Mouse (Mus musculus): ENCODE measurements around the gene Slc25a19.

Gene Slc25a19

DNA sequence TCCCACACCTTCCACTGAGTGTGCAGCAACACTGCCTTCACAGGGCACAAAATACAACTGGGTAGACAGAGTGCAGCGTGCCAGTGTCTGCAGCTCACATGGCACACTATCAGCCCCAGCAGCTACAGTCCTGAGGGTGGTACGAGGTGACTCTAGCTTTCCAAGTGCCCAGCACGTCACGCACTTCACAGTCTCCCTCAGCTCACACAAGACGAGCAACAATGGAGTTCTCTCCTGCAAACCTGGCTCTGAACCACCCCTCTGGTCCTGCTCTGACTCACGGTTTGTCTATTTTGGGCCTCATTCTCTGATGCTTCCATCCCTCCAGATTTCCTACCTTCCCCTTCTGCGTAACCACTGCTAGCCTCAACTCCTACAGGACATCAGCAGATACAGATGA lies 28.4 kb downstream of the Slc25a19 start:
- no peak for DNase-seq (ENCODE audit: low spot score)

DNA sequence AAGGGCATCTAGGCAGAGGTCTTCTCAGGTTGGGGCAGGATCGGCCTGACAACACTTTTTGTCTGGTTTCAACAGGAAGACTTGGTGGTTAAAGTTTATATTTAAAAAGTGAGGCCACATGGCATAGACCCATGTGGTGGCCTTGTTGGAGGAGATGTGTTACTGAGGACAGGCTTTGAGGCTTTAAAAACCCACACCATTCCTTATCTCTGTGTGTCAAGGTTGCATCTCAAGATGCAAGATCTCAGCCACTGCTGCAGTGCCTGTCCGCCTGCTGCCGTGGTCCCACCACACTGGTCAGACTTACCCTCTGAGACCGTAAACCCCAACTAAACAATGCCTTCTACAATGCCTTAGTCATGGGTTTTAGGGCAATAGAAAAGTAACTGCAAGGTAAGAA lies 29.8 kb downstream of the Slc25a19 start:
- DNase-seq (ENCODE audit: low spot score) = no peak

DNA sequence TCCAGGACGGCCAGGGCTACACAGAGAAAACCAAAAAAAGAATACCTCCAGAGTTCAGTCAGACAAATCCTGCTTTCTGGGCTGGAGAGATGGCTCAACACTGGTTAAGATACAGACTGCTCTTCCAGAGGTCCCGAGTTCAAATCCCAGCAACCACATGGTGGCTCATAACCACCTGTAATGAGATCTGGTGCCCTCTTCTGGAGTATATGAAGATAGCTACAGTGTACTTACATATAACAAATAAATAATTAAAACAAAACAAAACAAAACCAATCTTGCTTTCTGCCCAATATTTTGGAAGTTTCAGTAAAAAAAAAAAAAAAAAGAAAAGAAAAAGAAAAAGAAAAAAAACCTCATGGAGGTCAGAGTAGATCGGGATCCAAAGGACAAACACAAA lies 32.9 kb downstream of the Slc25a19 start:
- DNase-seq (ENCODE audit: low spot score) = no peak

DNA sequence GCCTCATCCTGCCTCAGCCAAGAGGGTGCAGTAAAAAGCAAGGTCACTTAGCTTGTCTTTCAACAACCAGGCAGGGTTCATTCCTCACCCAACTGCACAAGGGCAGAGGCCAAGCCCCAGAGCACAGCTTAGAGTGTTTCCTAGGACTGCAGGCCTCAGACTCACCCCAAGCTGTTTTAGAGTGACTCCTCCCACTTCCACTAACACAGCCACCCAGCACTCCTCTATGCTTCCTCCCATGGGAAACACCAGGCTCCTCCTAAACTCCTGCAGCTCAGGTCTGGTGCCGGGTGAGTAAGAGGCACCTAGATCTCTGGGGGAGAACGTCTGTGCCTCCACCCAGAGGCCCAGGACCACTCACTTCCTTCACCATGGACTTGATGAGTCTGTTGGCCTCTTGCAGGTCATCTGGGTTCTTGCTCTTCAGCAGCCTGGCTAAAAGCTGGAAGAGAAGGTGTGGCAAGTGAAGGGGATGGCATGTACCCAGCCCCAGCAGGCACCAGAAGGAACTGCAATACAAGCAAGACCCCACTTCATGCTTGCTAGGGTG lies 37.5 kb downstream of the Slc25a19 start:
- DNase-seq (ENCODE audit: low spot score) = no peak

DNA sequence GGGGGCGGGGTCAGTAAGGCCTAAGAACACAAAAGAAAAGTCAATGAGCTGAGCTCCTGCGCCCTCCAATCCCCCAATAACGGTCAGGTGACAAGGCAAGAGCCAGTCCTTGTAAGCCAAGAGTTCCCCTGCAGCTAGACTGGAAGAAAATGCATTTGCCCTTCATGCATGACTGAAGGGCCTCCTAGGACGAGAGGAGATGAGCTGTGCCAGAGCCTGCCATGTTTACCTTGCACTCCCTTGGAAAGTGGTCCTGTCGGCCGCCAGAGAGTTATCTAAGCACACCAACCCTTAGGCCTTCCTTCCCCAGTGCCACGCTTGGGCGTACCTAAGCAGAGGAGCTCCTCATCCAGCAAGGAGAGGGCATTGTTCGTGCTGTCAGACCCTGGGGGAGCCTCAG lies 40.1 kb downstream of the Slc25a19 start:
- no peak for DNase-seq (ENCODE audit: low spot score)

DNA sequence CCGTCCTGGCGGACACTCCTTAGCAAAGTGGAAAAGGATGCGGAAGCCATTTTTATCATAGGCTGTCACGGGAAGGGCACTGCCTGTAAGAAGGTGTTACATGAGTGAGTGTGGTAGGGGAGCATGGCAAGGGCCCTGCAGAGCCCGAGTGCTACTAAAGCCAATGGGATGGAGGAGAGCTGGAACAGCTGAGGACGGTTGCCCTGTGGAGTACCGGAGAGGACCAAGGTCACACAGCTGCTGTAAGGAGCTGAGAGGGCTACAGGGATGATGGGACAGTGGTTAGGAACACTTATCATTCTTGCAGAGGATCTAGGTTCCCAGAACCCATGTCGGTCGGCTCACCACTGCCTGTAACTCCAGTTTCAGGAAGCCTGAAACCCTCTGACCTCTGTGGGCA lies 41.7 kb downstream of the Slc25a19 start:
- DNase-seq (ENCODE audit: low spot score) = no peak

DNA sequence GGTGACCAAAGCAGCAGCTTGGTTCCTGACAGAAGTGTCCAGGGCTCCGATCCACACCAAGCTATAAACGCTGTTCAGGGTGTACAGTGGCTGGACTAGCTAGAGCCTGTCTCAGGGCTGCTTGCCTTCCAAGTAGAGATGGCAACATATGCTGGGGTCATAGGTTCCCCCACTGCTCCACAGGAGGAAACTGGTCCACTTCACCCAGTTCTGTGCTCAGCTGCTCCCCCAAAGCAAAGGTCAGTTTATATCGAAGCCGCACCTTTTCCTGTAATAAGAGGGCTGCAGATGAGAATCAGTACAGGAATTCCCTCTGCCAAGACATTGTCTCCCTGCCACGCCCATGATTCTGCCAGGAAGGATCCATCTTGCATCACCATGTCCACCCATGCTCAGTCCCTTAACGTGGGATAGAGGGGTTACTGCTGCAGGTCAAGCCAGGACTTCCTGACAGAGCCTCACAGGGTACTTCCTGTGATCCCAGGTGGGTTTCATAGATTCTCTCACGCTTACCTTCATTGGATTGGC lies 42.5 kb downstream of the Slc25a19 start:
- no peak for DNase-seq (ENCODE audit: low spot score)

DNA sequence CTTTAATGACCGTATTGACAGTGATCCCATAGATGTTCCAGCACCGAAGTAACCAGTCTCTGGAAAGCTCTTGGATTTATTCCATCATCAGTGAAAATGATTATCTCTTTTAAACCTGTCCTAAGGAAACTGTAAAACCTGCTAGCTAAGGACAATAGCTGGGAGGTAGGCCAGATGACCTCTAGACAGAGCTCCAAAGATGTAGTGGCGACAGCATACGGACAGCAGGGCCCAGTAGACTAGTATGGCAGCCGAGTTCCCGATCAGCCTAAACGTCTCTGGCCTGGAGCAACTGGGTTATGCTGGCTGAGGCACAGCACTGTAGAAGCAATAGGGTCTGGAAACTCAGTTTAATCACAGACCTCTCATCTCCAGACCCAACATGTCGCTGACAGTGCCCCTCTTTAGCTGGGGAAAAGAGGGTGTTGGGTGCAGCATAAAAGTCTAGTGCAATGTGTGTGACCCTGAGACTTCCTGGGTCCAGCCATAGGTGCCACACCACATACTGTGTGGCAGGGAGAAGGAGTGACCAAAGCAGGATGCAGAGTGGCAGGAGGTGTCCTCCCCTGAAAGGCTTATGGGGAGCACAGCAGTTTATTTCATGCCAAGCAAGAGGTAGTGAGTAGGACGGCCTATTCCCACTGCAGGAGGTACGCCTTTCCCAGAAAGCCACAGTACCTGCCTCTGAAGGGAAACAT lies 43.6 kb downstream of the Slc25a19 start:
- DNase-seq (ENCODE audit: low spot score) = no peak

DNA sequence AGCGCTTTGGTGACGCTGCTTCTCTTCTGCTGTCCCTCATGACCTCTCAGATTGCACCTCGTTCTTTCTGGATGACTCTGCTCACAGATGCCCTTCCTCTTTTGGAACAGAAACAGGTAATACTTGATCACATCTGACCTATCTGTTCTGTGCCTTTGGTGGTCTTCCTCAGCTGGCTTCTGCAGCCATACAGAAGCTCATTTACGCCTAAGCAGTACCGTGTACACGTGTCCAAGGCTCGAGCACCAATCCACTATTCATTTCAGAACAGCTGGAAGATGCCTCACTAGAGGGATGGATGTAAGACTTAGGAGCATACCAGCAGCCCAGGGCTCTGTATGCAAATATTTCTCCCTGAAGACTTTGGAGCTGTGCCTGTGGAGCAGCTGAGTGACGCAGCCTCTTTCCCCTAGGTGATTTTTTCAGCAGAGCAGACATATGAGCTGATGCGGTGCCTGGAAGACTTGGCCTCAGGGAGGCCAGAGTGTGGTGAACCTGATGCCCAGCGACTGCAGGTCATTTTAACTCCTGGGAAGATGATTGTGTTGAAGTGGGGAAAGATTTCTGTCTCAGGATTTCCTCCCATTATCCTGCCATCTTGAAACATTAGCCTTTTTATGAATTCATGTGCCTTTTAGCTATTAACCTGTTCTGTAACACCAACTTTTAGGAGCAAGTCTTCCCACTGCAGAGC lies 45.0 kb downstream of the Slc25a19 start:
- no peak for DNase-seq (ENCODE audit: low spot score)

DNA sequence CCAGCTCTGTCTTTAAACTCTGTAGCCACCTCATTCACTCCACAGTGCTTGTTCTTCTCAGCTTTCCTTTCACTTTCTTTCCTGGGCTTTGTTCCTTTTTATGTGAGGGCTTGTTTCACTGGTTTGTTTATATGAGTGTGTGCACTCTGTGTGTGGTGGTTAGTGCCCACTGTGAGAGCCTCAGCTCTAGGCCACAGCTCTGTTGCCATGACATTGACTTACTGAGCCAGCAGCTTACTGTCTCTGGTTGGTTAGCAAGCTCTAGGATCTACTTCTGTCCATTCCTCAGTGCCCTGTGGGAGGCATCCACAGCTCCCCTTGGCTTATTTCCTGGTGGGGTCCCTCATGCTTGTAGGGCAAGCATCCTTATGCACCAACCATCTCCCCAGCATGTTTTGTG lies 49.0 kb downstream of the Slc25a19 start:
- no peak for DNase-seq (ENCODE audit: low spot score)

DNA sequence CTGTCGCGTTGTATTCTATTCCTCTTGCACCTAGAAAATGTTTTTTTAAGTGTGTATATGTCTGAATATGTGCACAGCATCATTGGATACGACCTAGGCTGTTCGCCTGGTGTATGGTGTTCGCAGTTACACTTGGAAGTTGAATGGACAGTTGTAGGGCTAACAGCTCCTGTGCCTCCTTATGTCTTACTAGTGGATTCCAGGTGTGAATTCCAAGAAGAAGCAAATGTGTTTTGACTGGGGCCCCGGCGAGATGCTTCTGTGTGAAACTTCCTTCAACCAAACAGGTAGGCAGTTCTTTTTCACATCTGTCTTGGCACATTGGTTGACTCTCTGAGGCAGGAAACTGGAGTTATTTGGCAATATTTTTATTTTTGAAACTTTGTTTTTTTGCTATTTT lies 63.1 kb downstream of the Slc25a19 start:
- no peak for DNase-seq (ENCODE audit: low spot score)
